Mouse (Mus musculus): ENCODE measurements around the gene Ang2. TPM values are rescaled to one million over a fixed set of nuclear protein-coding genes. Genes with fewer than 3 reads are reported as not detected.
"Not testable (repeated sequence)": the region's sequence is repeated elsewhere in the genome, so short reads cannot be mapped to it uniquely, and the experiment has no call there.

Ang2 gene
- polyA plus RNA-seq (2016; fragmentation: Nextera tagmentation; extraction: Ambion mirVana), result not detected in 2 replicates

- ATAC-seq (ENCODE audit: insufficient number of reproducible peaks, low FRiP score), result no peak
- H3K4me2 ChIP-seq, result no peak within 1 kb of the TSS
- WGBS, result 72% methylated on average over 5 of the region's 5 CpGs
- H3K36me3 ChIP-seq, result no peaks in the 10 kb centered on the region
- H3K9me3 ChIP-seq (replicated peaks), result no peaks in the 10 kb centered on the region
- H3K4me1 ChIP-seq (replicated peaks), result no peaks in the 10 kb centered on the region
- H3K27me3 ChIP-seq (replicated peaks), result no peaks in the 10 kb centered on the region
- H3K27ac ChIP-seq (ENCODE audit: poor library complexity, severe bottlenecking), result no peak within 1 kb of the TSS
- no peak within 1 kb of the TSS for H3K4me3 ChIP-seq
- H3K9ac ChIP-seq, result no peak within 1 kb of the TSS
Observed at GRCm38 (mm10) chr14:51199098-51200023, at the start of gene Ang2. Gene Ang2 (minus strand): TSS chr14:51199148.

DNA sequence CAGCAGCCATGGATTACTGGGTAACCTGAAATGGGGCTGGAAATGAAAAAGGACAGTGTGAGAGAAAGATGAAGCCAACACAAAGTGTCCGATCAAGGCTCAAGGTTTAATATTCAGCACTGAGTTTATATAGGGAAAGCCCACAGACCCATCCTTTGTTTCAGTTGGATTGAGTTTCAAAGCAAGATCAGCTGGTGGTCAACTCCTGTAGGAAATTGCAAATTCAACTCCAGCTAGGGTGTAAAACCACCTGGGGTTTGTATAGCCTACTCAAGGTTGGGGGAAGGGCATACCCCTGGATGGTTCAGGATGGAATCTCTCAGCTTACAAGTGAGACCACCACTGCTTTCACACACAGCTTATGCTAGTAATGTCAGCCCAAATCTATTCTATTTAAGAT, 48.8 kb upstream of the Ang2 start:
- 84% methylated on average over 1 of the region's 1 CpGs for WGBS
- Histone ChIP-seq H3K4me2 (no peak overlapping the region), H3K4me3 (no peak overlapping the region)

DNA sequence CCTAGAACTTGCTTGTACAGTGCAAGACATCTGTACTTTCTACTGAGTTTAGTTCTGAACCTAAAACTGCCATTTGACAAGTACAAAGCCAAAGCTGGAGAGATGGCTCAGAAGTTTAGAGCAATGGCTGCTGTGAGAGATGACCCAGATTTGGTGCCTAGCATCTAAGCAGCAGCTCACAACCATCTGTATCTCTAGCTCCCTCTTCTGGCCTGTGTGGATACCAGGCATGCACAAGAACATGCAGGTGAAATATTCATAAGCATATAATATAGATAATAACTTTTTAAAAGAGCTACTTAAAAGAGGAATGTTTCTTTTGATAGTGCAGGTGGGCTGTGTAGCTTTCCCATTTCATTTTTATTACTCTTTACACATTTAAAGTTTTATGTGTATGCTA, 42.0 kb upstream of the Ang2 start:
- H3K4me3 ChIP-seq, result no peak overlapping the region
- no peak overlapping the region for H3K4me2 ChIP-seq
- no peak for ATAC-seq (ENCODE audit: insufficient number of reproducible peaks, low FRiP score)
- no peak overlapping the region for H3K27ac ChIP-seq (ENCODE audit: poor library complexity, severe bottlenecking)
- no peaks in the 10 kb centered on the region for H3K9me3 ChIP-seq (replicated peaks)
- H3K27me3 ChIP-seq (replicated peaks), result no peaks in the 10 kb centered on the region
- no peak overlapping the region for H3K9ac ChIP-seq
- 0 out of 2 replicates have a peak, but pooled peaks cover 2% of the 10 kb centered on the region for H3K4me1 ChIP-seq (replicated peaks)
- no peaks in the 10 kb centered on the region for H3K36me3 ChIP-seq

More for the DNA sequence above, 48.8 kb upstream of the Ang2 start:
- no peak overlapping the region for H3K9ac ChIP-seq
- H3K36me3 ChIP-seq, result no peaks in the 10 kb centered on the region
- no peak overlapping the region for H3K27ac ChIP-seq (ENCODE audit: poor library complexity, severe bottlenecking)
- H3K27me3 ChIP-seq (replicated peaks), result no peaks in the 10 kb centered on the region
- H3K9me3 ChIP-seq (replicated peaks), result no peaks in the 10 kb centered on the region
- no peaks in the 10 kb centered on the region for H3K4me1 ChIP-seq (replicated peaks)
- no peak for ATAC-seq (ENCODE audit: insufficient number of reproducible peaks, low FRiP score)

DNA sequence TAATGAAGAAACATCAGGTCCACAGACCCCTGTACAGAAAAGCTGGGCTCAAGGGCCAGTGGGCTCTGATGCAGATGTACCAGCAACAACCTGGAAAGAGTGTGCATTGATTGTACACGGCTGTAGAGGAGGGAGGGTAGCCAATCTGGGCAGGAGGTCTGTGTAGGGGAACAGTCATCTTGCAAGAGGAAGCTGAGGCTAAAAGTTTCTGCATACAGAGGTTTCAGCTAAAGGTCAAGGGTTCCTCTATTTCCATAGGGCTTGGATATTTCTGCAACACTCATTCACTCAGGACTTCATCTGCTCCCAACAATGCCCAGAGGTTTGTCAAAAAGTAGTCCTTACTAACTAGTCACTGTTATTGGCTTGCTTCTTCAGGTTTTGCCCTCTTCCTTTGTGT, 38.5 kb upstream of the Ang2 start:
- H3K9me3 ChIP-seq (replicated peaks); H3K4me1 ChIP-seq (replicated peaks); H3K9ac ChIP-seq; H3K4me3 ChIP-seq; H3K27ac ChIP-seq (ENCODE audit: poor library complexity, severe bottlenecking); H3K4me2 ChIP-seq; H3K27me3 ChIP-seq (replicated peaks); ATAC-seq (ENCODE audit: insufficient number of reproducible peaks, low FRiP score); H3K36me3 ChIP-seq: not testable (repeated sequence)
- 69% methylated on average over 1 of the region's 1 CpGs for WGBS

- H3K27me3 ChIP-seq (replicated peaks), result not testable (repeated sequence)
Observed at GRCm38 (mm10) chr14:51229657-51230056, 30.7 kb upstream of the Ang2 start.

GRCm38 (mm10) chr14:51220075-51220474, 21.1 kb upstream of the Ang2 start:
- not testable (repeated sequence) for H3K4me2 ChIP-seq; H3K36me3 ChIP-seq; ATAC-seq (ENCODE audit: insufficient number of reproducible peaks, low FRiP score); H3K4me1 ChIP-seq (replicated peaks); H3K9ac ChIP-seq; H3K27me3 ChIP-seq (replicated peaks); H3K9me3 ChIP-seq (replicated peaks); H3K4me3 ChIP-seq; H3K27ac ChIP-seq (ENCODE audit: poor library complexity, severe bottlenecking)
- WGBS, result 78% methylated on average over 3 of the region's 3 CpGs

More at GRCm38 (mm10) chr14:51229657-51230056, 30.7 kb upstream of the Ang2 start:
- H3K4me2 ChIP-seq; ATAC-seq (ENCODE audit: insufficient number of reproducible peaks, low FRiP score); H3K4me3 ChIP-seq; H3K27ac ChIP-seq (ENCODE audit: poor library complexity, severe bottlenecking); H3K4me1 ChIP-seq (replicated peaks); H3K9me3 ChIP-seq (replicated peaks); H3K9ac ChIP-seq; H3K36me3 ChIP-seq: not testable (repeated sequence)
- 44% methylated on average over 4 of the region's 4 CpGs for WGBS

DNA sequence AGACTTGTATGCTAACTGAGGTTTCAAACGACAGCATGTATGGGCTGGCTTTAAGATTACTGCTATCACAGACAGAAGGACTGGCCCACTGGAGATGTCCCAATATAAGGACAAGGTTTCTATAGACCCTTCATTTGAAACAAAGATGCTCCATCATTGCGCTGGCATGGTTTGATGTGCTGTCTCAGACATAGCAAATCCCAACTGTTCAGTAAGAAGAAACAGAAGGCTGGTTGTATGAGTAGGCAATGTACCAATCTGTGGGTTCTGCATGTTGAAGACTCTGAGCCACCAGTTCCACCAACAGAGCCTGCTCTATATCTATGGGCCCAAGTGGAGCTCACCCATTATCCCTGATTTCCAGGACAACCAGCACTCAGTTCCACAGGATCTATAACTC, 4.2 kb upstream of the Ang2 start, which contains the start of gene Ear14:
Ear14 (plus strand) TSS at position 277 of the 400 bp plus-strand sequence.
- no peaks in the 10 kb centered on the region for H3K27me3 ChIP-seq (replicated peaks)
- H3K4me1 ChIP-seq (replicated peaks), result no peaks in the 10 kb centered on the region
- H3K4me2 ChIP-seq, result no peak within 1 kb of the TSS
- H3K27ac ChIP-seq (ENCODE audit: poor library complexity, severe bottlenecking), result no peak within 1 kb of the TSS
- H3K9me3 ChIP-seq (replicated peaks), result no peaks in the 10 kb centered on the region
- 76% methylated on average over 2 of the region's 2 CpGs for WGBS
- H3K9ac ChIP-seq, result no peak within 1 kb of the TSS
- no peak within 1 kb of the TSS for H3K4me3 ChIP-seq
- ATAC-seq (ENCODE audit: insufficient number of reproducible peaks, low FRiP score), result no peak
- H3K36me3 ChIP-seq, result no peaks in the 10 kb centered on the region

- ATAC-seq (ENCODE audit: insufficient number of reproducible peaks, low FRiP score), result no peak
Observed at GRCm38 (mm10) chr14:51200466-51200865, 1.5 kb upstream of the Ang2 start.

GRCm38 (mm10) chr14:51200054-51200453, 1.1 kb upstream of the Ang2 start:
- ATAC-seq (ENCODE audit: insufficient number of reproducible peaks, low FRiP score), result no peak

More at GRCm38 (mm10) chr14:51200466-51200865, 1.5 kb upstream of the Ang2 start:
- Histone ChIP-seq H3K36me3 (no peaks in the 10 kb centered on the region), H3K27me3 (replicated peaks) (no peaks in the 10 kb centered on the region), H3K27ac (ENCODE audit: poor library complexity, severe bottlenecking) (no peak overlapping the region), H3K4me2 (no peak overlapping the region), H3K9ac (no peak overlapping the region), H3K4me1 (replicated peaks) (no peaks in the 10 kb centered on the region), H3K4me3 (no peak overlapping the region), H3K9me3 (replicated peaks) (no peaks in the 10 kb centered on the region)
- 87% methylated on average over 2 of the region's 2 CpGs for WGBS

DNA sequence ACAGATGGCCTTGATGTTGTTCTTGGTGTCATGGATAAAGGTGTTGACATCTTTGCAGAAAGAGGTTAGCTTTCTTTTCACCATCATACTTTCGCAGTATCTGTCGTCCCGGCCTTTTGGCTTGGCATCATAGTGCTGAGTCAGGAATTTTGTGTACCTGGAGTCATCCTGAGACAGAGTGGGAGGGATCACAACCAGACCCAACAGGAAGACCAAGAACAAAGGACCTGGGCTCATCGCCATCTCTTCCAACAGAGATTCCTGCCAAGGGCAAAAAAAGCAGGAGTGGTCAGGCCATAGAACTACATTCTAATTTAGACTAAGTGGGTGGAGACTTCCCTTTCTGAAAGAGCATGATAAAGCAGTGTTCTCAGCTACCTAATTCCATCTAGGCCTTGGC, 3.3 kb downstream of the Ang2 start:
- Histone ChIP-seq H3K27me3 (replicated peaks) (no peaks in the 10 kb centered on the region), H3K36me3 (no peaks in the 10 kb centered on the region), H3K9ac (no peak overlapping the region), H3K27ac (ENCODE audit: poor library complexity, severe bottlenecking) (no peak overlapping the region), H3K4me3 (no peak overlapping the region), H3K4me2 (no peak overlapping the region), H3K9me3 (replicated peaks) (no peaks in the 10 kb centered on the region), H3K4me1 (replicated peaks) (no peaks in the 10 kb centered on the region)
- WGBS, result 82% methylated on average over 4 of the region's 4 CpGs
- no peak for ATAC-seq (ENCODE audit: insufficient number of reproducible peaks, low FRiP score)

More at GRCm38 (mm10) chr14:51200054-51200453, 1.1 kb upstream of the Ang2 start:
- no peak overlapping the region for H3K27ac ChIP-seq (ENCODE audit: poor library complexity, severe bottlenecking)
- H3K36me3 ChIP-seq, result no peaks in the 10 kb centered on the region
- no peak overlapping the region for H3K9ac ChIP-seq
- no peaks in the 10 kb centered on the region for H3K9me3 ChIP-seq (replicated peaks)
- H3K27me3 ChIP-seq (replicated peaks), result no peaks in the 10 kb centered on the region
- H3K4me1 ChIP-seq (replicated peaks), result no peaks in the 10 kb centered on the region
- no peak overlapping the region for H3K4me3 ChIP-seq
- WGBS, result 88% methylated on average over 2 of the region's 2 CpGs
- no peak overlapping the region for H3K4me2 ChIP-seq

DNA sequence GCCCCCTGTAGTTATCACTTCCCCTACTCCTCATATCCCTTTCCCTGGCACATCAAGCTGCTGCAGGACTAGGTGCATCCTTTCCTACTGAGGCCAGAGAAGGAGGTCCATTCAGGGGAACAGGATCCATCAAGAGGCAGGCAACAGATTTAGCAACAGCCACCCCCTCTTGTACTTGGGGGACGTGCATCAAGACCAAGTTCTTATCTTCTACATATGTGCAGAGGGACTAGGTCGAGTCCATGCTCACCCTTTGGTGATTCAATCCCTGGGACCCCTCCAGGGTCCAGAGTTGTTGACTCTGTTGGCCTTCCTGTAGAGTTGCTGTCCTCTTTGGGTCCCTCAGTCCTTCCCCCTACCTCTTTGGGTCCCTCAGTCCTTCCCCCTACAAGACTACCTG, 17.9 kb downstream of the Ang2 start:
- H3K4me3 ChIP-seq; H3K36me3 ChIP-seq; H3K27ac ChIP-seq (ENCODE audit: poor library complexity, severe bottlenecking); H3K9me3 ChIP-seq (replicated peaks); H3K27me3 ChIP-seq (replicated peaks); ATAC-seq (ENCODE audit: insufficient number of reproducible peaks, low FRiP score); H3K9ac ChIP-seq; H3K4me2 ChIP-seq; H3K4me1 ChIP-seq (replicated peaks): not testable (repeated sequence)
- WGBS, result 65% methylated on average over 2 of the region's 2 CpGs

All from heart, embryonic 12.5 days (tissue).